Mouse (Mus musculus) small intestine, adult 2 months (tissue): ENCODE data around the gene Stk39.

Experiments
- CTCF ChIP-seq: fragments of 200-500 bp; IDR thresholded peaks from 2 replicates; pipeline ENCODE4 v1.5.1; 2012; ENCODE audit warnings: low read depth, mild to moderate bottlenecking, control low read depth, inconsistent platforms, low read length, moderate library complexity, mixed read lengths; ENCODE audit not compliant: insufficient replicate concordance, insufficient read length; ENCODE audit errors: extremely low read depth
- POLR2A ChIP-seq: fragments of 200-500 bp; IDR thresholded peaks from 2 replicates; pipeline ENCODE4 v1.6.1; 2012; ENCODE audit warnings: low read depth, mild to moderate bottlenecking, control low read depth, inconsistent platforms, low read length, moderate library complexity

GRCm38 (mm10) chr2:68325306-68325705, 146.8 kb downstream of the Stk39 start:
- TF ChIP-seq CTCF (no peak), POLR2A (no peak)
